Mouse (Mus musculus): ENCODE results near the gene Fry.

DNA sequence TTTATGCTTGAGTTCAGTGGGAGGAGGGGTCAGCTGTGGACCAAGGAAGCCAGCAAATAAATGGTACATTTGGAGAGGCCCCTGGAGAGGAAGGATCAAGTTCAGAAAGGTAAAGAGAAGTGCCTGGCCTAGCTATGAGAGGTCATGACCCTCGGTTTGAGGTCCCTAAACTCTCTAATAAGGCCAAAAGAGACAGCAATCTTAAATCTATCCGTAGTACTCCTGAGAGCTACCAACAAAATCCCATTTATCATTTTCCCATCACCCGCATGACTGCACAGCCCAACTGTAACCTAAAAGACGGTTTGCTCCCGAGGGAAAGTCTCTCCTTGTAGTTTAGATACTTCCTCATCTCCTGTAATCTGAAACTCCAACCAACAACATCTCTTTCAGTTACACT is 264.0 kb downstream of the Fry start:
- TF ChIP-seq POLR2A (IDR thresholded peaks at IDR 0.05; ENCODE audit: control insufficient read depth in 1 of 2, insufficient read depth in 1 of 2, low read depth in 1 of 2, low read length in 2 of 2, poor library complexity in 1 of 2) (no peak), ZKSCAN1 (IDR thresholded peaks at IDR 0.05; ENCODE audit: low read depth, low read length) (no peak), TAL1 (IDR thresholded peaks at IDR 0.05; ENCODE audit: low read length) (no peak), CHD1 (IDR thresholded peaks at IDR 0.05; ENCODE audit: low read depth, low read length) (no peak), ZC3H11A (IDR thresholded peaks at IDR 0.05; ENCODE audit: low read depth, low read length) (no peak)
